Mouse (Mus musculus) bone marrow macrophage, adult 2 months (primary cell): Measurements from ENCODE around the gene Ulk4.

Experiments
- CTCF ChIP-seq: IDR thresholded peaks from 2 replicates; pipeline ENCODE4 v1.5.1; 2012; ENCODE audit warnings: low read depth, mild to moderate bottlenecking, low read length, moderate library complexity
- POLR2A ChIP-seq: IDR thresholded peaks from 2 replicates; pipeline ENCODE4 v1.6.1; 2012; ENCODE audit warnings: mild to moderate bottlenecking, low read depth, low read length, borderline replicate concordance

GRCm38 (mm10) chr9:120993004-120993403, 284.0 kb downstream of the Ulk4 start:
- TF ChIP-seq CTCF: no peak
- no peak for TF ChIP-seq POLR2A
